Mouse (Mus musculus) limb, embryonic 11.5 days (tissue): Measurements from ENCODE around the gene Dglucy. TPM values are rescaled to one million over a fixed set of nuclear protein-coding genes. Genes with fewer than 3 reads are reported as not detected.

Experiments
- ATAC-seq: fragments of 200-750 bp; cut with Nextera tagmentation; 2 replicates; pipeline ENCODE4 v1.8.0; 2017; ENCODE audit warnings: low read depth; ENCODE audit not compliant: insufficient number of reproducible peaks, low FRiP score, low TSS enrichment
- DNase-seq: peaks from one replicate; pipeline ENCODE4 v3.0.0-alpha.2; 2015; ENCODE audit warnings: low spot score
- H3K27ac ChIP-seq: fragments of 300-500 bp; sonication (generic); replicated peaks from 2 replicates; pipeline ENCODE4 v1.5.1; 2014; ENCODE audit warnings: low read depth, mild to moderate bottlenecking, low read length
- H3K27me3 ChIP-seq: fragments of 300-500 bp; sonication (generic); 2 replicates; pipeline ENCODE4 v1.6.1; 2014; ENCODE audit warnings: mild to moderate bottlenecking, low read length, mixed read lengths; ENCODE audit not compliant: control insufficient read depth, insufficient read depth
- H3K36me3 ChIP-seq: fragments of 300-500 bp; sonication (generic); 2 replicates; pipeline ENCODE4 v1.6.1; 2014; ENCODE audit warnings: mild to moderate bottlenecking, low read length, moderate library complexity, mixed read lengths; ENCODE audit not compliant: control insufficient read depth, insufficient read depth
- H3K4me1 ChIP-seq: fragments of 300-500 bp; sonication (generic); 2 replicates; pipeline ENCODE4 v1.6.1; 2014; ENCODE audit warnings: low read length, mixed read lengths; ENCODE audit not compliant: control insufficient read depth, insufficient read depth
- H3K4me2 ChIP-seq: fragments of 300-500 bp; sonication (generic); 2 replicates; pipeline ENCODE4 v1.6.1; 2014; ENCODE audit warnings: low read depth, mild to moderate bottlenecking, moderate library complexity; ENCODE audit not compliant: severe bottlenecking
- H3K4me3 ChIP-seq: fragments of 300-500 bp; sonication (generic); 2 replicates; pipeline ENCODE4 v1.5.1; 2014; ENCODE audit warnings: low read depth, low read length
- H3K9ac ChIP-seq: fragments of 300-500 bp; sonication (generic); 2 replicates; pipeline ENCODE4 v1.6.1; 2014; ENCODE audit warnings: mild to moderate bottlenecking, low read length
- H3K9me3 ChIP-seq: fragments of 300-500 bp; sonication (generic); 2 replicates; pipeline ENCODE4 v1.6.1; 2016; ENCODE audit warnings: low read length; ENCODE audit not compliant: control insufficient read depth
- WGBS: fragments of 180-500 bp; shearing (Covaris S2); extraction: QIAGEN DNeasy Blood & Tissue Kit; methylation state at CpG from one replicate; pipeline ENCODE4 v1.1.7; 2014; 5-methylcytosine and 5-hydroxymethylcytosine counted together
- polyA plus RNA-seq: library from polyadenylated mRNA; unstranded; fragments of >200 nt; fragmentation: Nextera tagmentation; extraction: Ambion mirVana; gene quantifications from 2 replicates; pipeline ENCODE4 v1.2.1, GENCODE M21; 2014

Dglucy gene
- polyA plus RNA-seq, 1 experiment from 2014 or later: 0.36 TPM

- no peaks in the 10 kb centered on the region for H3K9me3 ChIP-seq
- no peak overlapping the region for H3K27ac ChIP-seq
- H3K9ac ChIP-seq: no peak overlapping the region
- H3K4me1 ChIP-seq: no peaks in the 10 kb centered on the region
- peak; percentile 69 for DNase-seq
- WGBS: 74% methylated on average over 14 of the region's 14 CpGs
- H3K4me3 ChIP-seq: no peak overlapping the region
- H3K36me3 ChIP-seq: no peaks in the 10 kb centered on the region
- no peak overlapping the region for H3K4me2 ChIP-seq
- 0 out of 2 replicates have a peak, but pooled peaks have one; percentile 53 for ATAC-seq
- no peaks in the 10 kb centered on the region for H3K27me3 ChIP-seq
Measured at GRCm38 (mm10) chr12:100925644-100926619, 147.1 kb downstream of the Dglucy start.

DNA sequence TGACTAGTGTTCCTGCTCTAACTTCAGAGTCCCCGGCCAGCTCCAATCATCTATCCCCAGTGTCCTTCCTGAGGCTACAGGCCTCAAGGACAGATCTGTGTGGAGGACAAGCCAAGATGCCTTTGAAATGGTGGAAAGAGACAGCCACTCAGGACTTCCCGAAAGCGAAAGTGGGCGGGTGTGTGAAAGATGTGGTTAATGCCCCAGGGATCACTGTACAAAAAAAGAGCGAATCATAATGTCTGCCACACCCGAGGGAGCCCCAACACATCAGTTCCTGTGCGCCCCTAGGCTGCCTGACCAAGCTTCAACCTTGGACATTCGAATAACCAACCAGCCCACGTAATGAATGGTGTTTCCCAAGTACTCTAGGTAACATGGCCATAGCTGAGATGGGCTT lies 149.4 kb downstream of the Dglucy start:
- Histone ChIP-seq H3K27me3 (no peaks in the 10 kb centered on the region), H3K27ac (no peak overlapping the region), H3K9me3 (no peaks in the 10 kb centered on the region), H3K4me1 (no peaks in the 10 kb centered on the region), H3K4me3 (no peak overlapping the region), H3K4me2 (no peak overlapping the region), H3K36me3 (no peaks in the 10 kb centered on the region; the same call in 1 of the 2 replicates), H3K9ac (no peak overlapping the region)
- ATAC-seq (no peak), DNase-seq (no peak)
- WGBS: 91% methylated on average over 9 of the region's 9 CpGs

- no peak overlapping the region for H3K9ac ChIP-seq
- WGBS: 92% methylated on average over 14 of the region's 14 CpGs
- ATAC-seq (no peak), DNase-seq (no peak)
- no peaks in the 10 kb centered on the region for H3K9me3 ChIP-seq
- no peaks in the 10 kb centered on the region; the same call in 1 of the 2 replicates for H3K36me3 ChIP-seq
- no peak overlapping the region for H3K27ac ChIP-seq
- no peaks in the 10 kb centered on the region for H3K4me1 ChIP-seq
- H3K4me2 ChIP-seq: no peak overlapping the region
- H3K4me3 ChIP-seq: no peak overlapping the region
- no peaks in the 10 kb centered on the region for H3K27me3 ChIP-seq
Measured at GRCm38 (mm10) chr12:100931653-100932052, 152.8 kb downstream of the Dglucy start.

- DNase-seq (no peak), ATAC-seq (no peak)
- Histone ChIP-seq H3K4me3 (no peak overlapping the region), H3K4me1 (no peaks in the 10 kb centered on the region), H3K4me2 (no peak overlapping the region), H3K27ac (no peak overlapping the region), H3K9ac (no peak overlapping the region), H3K36me3 (no peaks in the 10 kb centered on the region; the same call in 1 of the 2 replicates), H3K9me3 (no peaks in the 10 kb centered on the region), H3K27me3 (no peaks in the 10 kb centered on the region)
- 86% methylated on average over 5 of the region's 5 CpGs for WGBS
Measured at GRCm38 (mm10) chr12:100934796-100935195, 155.9 kb downstream of the Dglucy start.

GRCm38 (mm10) chr12:100936116-100936515 lies 157.3 kb downstream of the Dglucy start:
- WGBS: 20% methylated on average over 2 of the region's 2 CpGs
- Histone ChIP-seq H3K27me3 (no peaks in the 10 kb centered on the region), H3K9ac (no peak overlapping the region), H3K4me3 (no peak overlapping the region), H3K36me3 (no peaks in the 10 kb centered on the region; the same call in 1 of the 2 replicates), H3K9me3 (no peaks in the 10 kb centered on the region), H3K27ac (no peak overlapping the region), H3K4me1 (no peaks in the 10 kb centered on the region), H3K4me2 (no peak overlapping the region)
- DNase-seq (peak; percentile 89), ATAC-seq (0 out of 2 replicates have a peak, but pooled peaks have one; percentile 26)

- no peak overlapping the region for H3K4me3 ChIP-seq
- H3K27ac ChIP-seq: no peak overlapping the region
- WGBS: 93% methylated on average over 4 of the region's 4 CpGs
- H3K9me3 ChIP-seq: no peaks in the 10 kb centered on the region
- ATAC-seq (no peak), DNase-seq (no peak)
- H3K9ac ChIP-seq: no peak overlapping the region
- H3K27me3 ChIP-seq: no peaks in the 10 kb centered on the region
- H3K4me1 ChIP-seq: no peaks in the 10 kb centered on the region
- H3K36me3 ChIP-seq: no peaks in the 10 kb centered on the region
- no peak overlapping the region for H3K4me2 ChIP-seq
Measured at GRCm38 (mm10) chr12:100936737-100937136, 157.9 kb downstream of the Dglucy start.

GRCm38 (mm10) chr12:100937441-100938360 lies 158.8 kb downstream of the Dglucy start:
- Histone ChIP-seq H3K27ac (no peak overlapping the region), H3K27me3 (no peaks in the 10 kb centered on the region), H3K4me3 (no peak overlapping the region), H3K4me1 (no peaks in the 10 kb centered on the region), H3K4me2 (no peak overlapping the region), H3K9me3 (no peaks in the 10 kb centered on the region), H3K36me3 (no peaks in the 10 kb centered on the region), H3K9ac (peak overlapping the region; percentile 0; the same call in 1 of the 2 replicates)
- no peak for ATAC-seq
- DNase-seq: no peak
- WGBS: 81% methylated on average over 21 of the region's 21 CpGs

DNA sequence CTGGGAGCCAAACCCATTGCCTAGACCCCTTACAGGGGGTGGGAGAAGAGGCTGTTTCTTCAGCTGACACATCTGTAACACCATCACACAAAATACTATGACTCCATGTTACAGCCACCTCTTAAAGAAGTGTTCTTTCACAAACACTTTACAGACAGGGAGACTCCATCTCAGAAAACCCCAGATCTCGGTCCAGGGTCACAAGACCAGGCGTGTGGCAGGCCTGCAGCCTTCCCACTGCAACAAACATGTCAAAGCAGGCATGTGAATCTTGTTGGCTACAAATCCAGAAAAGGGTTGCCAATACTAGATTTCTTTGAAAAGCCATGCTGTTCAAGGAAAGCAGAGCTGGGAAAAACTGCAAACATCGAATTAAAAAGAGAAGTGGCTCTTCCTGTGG lies 162.5 kb downstream of the Dglucy start:
- WGBS: 84% methylated on average over 3 of the region's 3 CpGs
- Histone ChIP-seq H3K4me2 (no peak overlapping the region), H3K27ac (no peak overlapping the region), H3K9me3 (no peaks in the 10 kb centered on the region), H3K27me3 (no peaks in the 10 kb centered on the region), H3K4me1 (no peaks in the 10 kb centered on the region), H3K36me3 (no peaks in the 10 kb centered on the region; the same call in 1 of the 2 replicates), H3K4me3 (no peak overlapping the region), H3K9ac (no peak overlapping the region)
- DNase-seq (no peak), ATAC-seq (no peak)
